Mouse (Mus musculus): ENCODE data around the gene Ell3. TPM values are rescaled to one million over a fixed set of nuclear protein-coding genes. Genes with fewer than 3 reads are reported as not detected.

The Ell3 gene
- 16.5 TPM for polyA plus RNA-seq (2014; fragmentation: Illumina TruSeq; extraction: RNeasy Lipid Tissue Mini Kit (QIAGEN cat#74804); ENCODE audit: low read depth, low replicate concordance)

DNA sequence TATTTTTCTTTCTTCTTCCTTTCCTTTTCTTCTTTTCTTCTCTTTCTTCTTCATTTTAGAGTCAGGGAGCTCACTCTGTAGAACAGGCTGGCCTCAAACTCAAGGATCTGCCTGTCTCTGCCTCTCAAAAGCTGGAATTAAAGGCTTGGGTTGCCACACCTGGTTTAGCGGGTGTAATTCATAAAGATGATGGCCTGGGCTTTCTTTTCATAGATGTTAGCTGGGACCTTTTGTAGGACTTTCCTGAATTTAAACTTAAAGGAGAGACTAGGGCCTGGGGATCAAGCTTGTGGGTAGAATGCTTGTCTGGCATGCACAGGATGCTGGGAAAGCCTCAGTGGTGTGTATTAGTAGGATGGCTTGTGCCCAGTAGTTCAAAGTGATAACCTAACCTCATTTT lies at the start of gene Ell3:
TSS of gene Ell3 (minus strand) at position 101 of the 400 bp plus-strand sequence.

GRCm38 (mm10) chr2:121473301-121474179 lies 29.5 kb upstream of the Ell3 start, which contains the start of gene Mfap1b:
TSS of gene Mfap1b (minus strand) at chr2:121474067.

DNA sequence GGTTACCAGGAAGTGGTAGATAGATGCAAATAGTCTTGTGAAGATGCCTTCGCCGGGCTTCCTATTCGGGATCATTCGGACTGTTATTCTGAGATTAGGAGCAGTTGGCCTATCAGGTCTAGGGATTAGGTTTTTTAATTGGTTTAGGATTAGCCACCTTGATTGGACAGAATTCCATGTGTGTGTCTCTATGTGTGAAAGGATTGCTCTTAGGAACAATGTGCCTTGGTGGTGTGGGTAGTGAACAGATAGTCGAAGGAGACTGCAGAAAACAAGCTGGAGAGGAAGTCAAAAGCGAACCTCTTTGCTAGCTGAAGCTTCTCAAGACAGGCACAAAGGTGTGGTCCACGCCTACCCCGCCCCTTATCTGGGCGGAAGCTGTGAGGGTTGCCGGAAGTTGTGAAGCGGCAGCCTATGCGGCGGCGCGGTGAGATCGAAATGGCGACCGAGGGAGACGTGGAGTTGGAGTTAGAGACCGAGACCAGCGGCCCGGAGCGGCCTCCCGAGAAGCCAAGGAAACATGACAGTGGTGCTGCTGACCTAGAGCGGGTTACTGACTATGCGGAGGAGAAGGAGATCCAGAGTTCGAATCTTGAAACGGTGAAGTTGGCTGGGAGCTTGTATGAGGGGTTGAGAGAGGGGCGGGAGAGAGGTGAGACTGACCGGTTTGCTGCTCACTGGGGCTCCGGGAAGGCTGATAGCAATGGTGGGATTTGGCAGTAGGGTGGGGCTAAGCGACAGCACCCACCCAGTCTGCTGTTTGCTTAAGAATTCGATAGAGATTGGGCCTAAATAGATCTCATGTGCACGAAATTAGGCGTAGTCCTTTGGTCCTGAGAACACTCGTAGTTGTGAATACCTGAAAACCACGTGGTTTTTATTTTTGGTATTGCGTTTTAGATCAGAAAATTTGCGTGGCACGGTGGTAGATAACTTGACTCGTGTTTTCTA lies 12.9 kb upstream of the Ell3 start, which contains the start of gene Serinc4:
TSS of gene Serinc4 (minus strand) at position 90 of the 951 bp plus-strand sequence.

GRCm38 (mm10) chr2:121452990-121453389 lies 8.9 kb upstream of the Ell3 start, which contains the start of gene Hypk:
TSS of gene Hypk (plus strand) at chr2:121453290.

GRCm38 (mm10) chr2:121448739-121449535 lies 4.9 kb upstream of the Ell3 start, which contains the start of gene Serf2:
TSS of gene Serf2 (plus strand) at chr2:121449195.

DNA sequence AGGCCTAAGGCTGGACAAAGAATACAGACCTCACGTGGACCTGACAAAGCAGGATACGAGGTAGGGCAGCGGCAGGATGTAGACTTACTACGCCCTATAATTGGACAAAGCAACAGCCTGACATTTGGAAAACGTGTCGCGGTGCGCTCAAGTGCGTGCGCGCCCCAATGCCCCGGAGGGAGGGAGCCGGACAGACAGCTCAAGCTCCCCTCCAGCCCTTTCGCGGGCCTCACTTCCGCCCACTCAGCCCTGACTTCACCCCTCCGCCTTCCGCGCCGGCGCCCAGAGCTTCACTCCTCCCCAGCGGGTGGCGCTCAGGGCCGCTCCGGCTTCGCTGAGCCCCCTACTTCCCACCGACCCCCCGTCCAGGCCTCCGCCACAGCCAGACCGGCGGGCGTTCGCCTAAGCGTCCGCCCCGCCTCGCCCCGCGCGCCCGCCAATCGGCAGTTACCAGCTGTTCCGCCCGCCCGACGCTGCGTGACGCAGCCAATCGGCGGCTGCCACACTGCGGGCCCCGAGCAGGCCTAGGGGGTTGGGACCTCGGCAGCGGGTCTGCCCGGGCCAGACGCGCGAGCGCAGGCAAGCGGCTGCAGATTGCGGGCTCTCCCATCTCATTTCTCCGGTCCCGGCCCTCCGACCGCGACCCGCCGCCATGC lies 30.6 kb downstream of the Ell3 start, which contains the start of the genes Pdia3 and Catsper2:
TSS of gene Pdia3 (plus strand) at position 389 of the 656 bp plus-strand sequence.
TSS of gene Catsper2 (minus strand) at position 406 of the 656 bp plus-strand sequence.

Other genes starting within 250 kb of the Ell3 start
- 22.6 TPM for gene Trp53bp1, start 172.9 kb downstream of the Ell3 start, polyA plus RNA-seq (2014; fragmentation: Illumina TruSeq; extraction: RNeasy Lipid Tissue Mini Kit (QIAGEN cat#74804); ENCODE audit: low read depth, low replicate concordance)
- 2.4 TPM for gene Map1a, start 154.7 kb downstream of the Ell3 start, polyA plus RNA-seq (2014; fragmentation: Illumina TruSeq; extraction: RNeasy Lipid Tissue Mini Kit (QIAGEN cat#74804); ENCODE audit: low read depth, low replicate concordance)
- gene Ppip5k1, start 88.9 kb downstream of the Ell3 start, polyA plus RNA-seq (2014; fragmentation: Illumina TruSeq; extraction: RNeasy Lipid Tissue Mini Kit (QIAGEN cat#74804); ENCODE audit: low read depth, low replicate concordance) = 38.9 TPM
- 3.6 TPM for gene Ckmt1, start 86.6 kb downstream of the Ell3 start, polyA plus RNA-seq (2014; fragmentation: Illumina TruSeq; extraction: RNeasy Lipid Tissue Mini Kit (QIAGEN cat#74804); ENCODE audit: low read depth, low replicate concordance)
- gene Strc, start 57.1 kb downstream of the Ell3 start, polyA plus RNA-seq (2014; fragmentation: Illumina TruSeq; extraction: RNeasy Lipid Tissue Mini Kit (QIAGEN cat#74804); ENCODE audit: low read depth, low replicate concordance) = 0.14 TPM
- gene Pdia3, start 30.5 kb downstream of the Ell3 start, polyA plus RNA-seq (2014; fragmentation: Illumina TruSeq; extraction: RNeasy Lipid Tissue Mini Kit (QIAGEN cat#74804); ENCODE audit: low read depth, low replicate concordance) = 468 TPM
- 10.4 TPM for gene Catsper2, start 30.5 kb downstream of the Ell3 start, polyA plus RNA-seq (2014; fragmentation: Illumina TruSeq; extraction: RNeasy Lipid Tissue Mini Kit (QIAGEN cat#74804); ENCODE audit: low read depth, low replicate concordance)
- 463 TPM for gene Serf2, start 4.9 kb upstream of the Ell3 start, polyA plus RNA-seq (2014; fragmentation: Illumina TruSeq; extraction: RNeasy Lipid Tissue Mini Kit (QIAGEN cat#74804); ENCODE audit: low read depth, low replicate concordance)
- gene Hypk, start 9.0 kb upstream of the Ell3 start, polyA plus RNA-seq (2014; fragmentation: Illumina TruSeq; extraction: RNeasy Lipid Tissue Mini Kit (QIAGEN cat#74804); ENCODE audit: low read depth, low replicate concordance) = 15.3 TPM
- gene Serinc4, start 12.5 kb upstream of the Ell3 start, polyA plus RNA-seq (2014; fragmentation: Illumina TruSeq; extraction: RNeasy Lipid Tissue Mini Kit (QIAGEN cat#74804); ENCODE audit: low read depth, low replicate concordance) = 0.74 TPM
- gene Mfap1b, start 29.8 kb upstream of the Ell3 start, polyA plus RNA-seq (2014; fragmentation: Illumina TruSeq; extraction: RNeasy Lipid Tissue Mini Kit (QIAGEN cat#74804); ENCODE audit: low read depth, low replicate concordance) = 30.5 TPM
- 24.0 TPM for gene Mfap1a, start 62.4 kb upstream of the Ell3 start, polyA plus RNA-seq (2014; fragmentation: Illumina TruSeq; extraction: RNeasy Lipid Tissue Mini Kit (QIAGEN cat#74804); ENCODE audit: low read depth, low replicate concordance)
- gene Wdr76, start 62.4 kb upstream of the Ell3 start, polyA plus RNA-seq (2014; fragmentation: Illumina TruSeq; extraction: RNeasy Lipid Tissue Mini Kit (QIAGEN cat#74804); ENCODE audit: low read depth, low replicate concordance) = 2.1 TPM

Data from adipose tissue, adult 10 weeks (tissue).